Mouse (Mus musculus) heart, embryonic 10.5 days (tissue): ENCODE measurements around the gene Dnaaf2. TPM values are rescaled to one million over a fixed set of nuclear protein-coding genes. Genes with fewer than 3 reads are reported as not detected.

Source experiments
- DNase-seq: peaks from one replicate; pipeline ENCODE4 v3.0.0-alpha.2; 2017; ENCODE audit warnings: low spot score
- H3K27ac ChIP-seq: fragments of 300-500 bp; sonication (generic); 2 replicates; pipeline ENCODE4 v1.5.1; 2016; ENCODE audit warnings: mild to moderate bottlenecking
- H3K27me3 ChIP-seq: fragments of 300-500 bp; sonication (generic); 2 replicates; pipeline ENCODE4 v1.6.1; 2016; ENCODE audit warnings: mild to moderate bottlenecking; ENCODE audit not compliant: poor library complexity, insufficient read depth, severe bottlenecking
- H3K36me3 ChIP-seq: fragments of 300-500 bp; sonication (generic); 2 replicates; pipeline ENCODE4 v1.6.1; 2016; ENCODE audit warnings: mild to moderate bottlenecking, moderate library complexity
- H3K4me1 ChIP-seq: fragments of 300-500 bp; sonication (generic); 2 replicates; pipeline ENCODE4 v1.6.1; 2016; ENCODE audit warnings: mild to moderate bottlenecking
- H3K4me3 ChIP-seq: fragments of 300-500 bp; sonication (generic); 2 replicates; pipeline ENCODE4 v1.5.1; 2016; ENCODE audit warnings: mild to moderate bottlenecking, moderate library complexity
- H3K9me3 ChIP-seq: fragments of 300-500 bp; sonication (generic); 2 replicates; pipeline ENCODE4 v1.6.1; 2016; ENCODE audit warnings: mild to moderate bottlenecking, moderate library complexity
- WGBS: fragments of 180-500 bp; shearing (Covaris S2); methylation state at CpG from one replicate; pipeline ENCODE4 v1.1.7; 2016; 5-methylcytosine and 5-hydroxymethylcytosine counted together
- polyA plus RNA-seq: library from polyadenylated mRNA; unstranded; fragments of >200 nt; fragmentation: Nextera tagmentation; extraction: Ambion mirVana; gene quantifications from 2 replicates; pipeline ENCODE4 v1.2.1, GENCODE M21; 2016

The Dnaaf2 gene
- polyA plus RNA-seq, 1 experiment from 2014 or later, result 13.0 TPM

DNA sequence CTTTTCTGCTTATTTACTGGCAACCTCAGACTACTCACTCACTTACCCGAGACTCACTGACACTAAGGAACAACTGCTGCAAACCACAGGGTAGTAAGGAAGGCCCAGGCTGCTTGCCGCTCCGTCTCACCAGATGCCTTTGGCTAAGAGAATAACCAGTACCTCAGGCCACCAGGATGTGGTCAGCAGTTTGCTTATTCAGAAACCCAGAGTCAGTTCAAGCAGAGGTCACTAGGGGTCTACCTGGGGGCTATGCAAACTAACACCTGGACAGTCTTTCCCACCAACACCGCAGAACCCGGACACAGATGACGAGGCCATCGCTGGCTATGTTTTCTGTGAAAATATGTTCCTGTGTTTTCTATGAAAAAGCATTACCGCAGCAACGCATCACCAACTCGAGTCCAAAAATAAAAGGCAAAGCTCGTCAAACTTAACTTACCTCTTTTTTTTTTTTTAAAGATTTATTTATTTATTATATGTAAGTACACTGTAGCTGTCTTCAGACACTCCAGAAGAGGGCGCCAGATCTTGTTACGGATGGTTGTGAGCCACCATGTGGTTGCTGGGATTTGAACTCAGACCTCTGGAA lies 15.1 kb upstream of the Dnaaf2 start:
- DNase-seq, result peak; percentile 66
- Histone ChIP-seq H3K4me1 (no peaks in the 10 kb centered on the region), H3K27ac (no peak overlapping the region), H3K36me3 (peaks cover 88% of the 10 kb centered on the region), H3K9me3 (no peaks in the 10 kb centered on the region), H3K27me3 (no peaks in the 10 kb centered on the region), H3K4me3 (no peak overlapping the region)
- 91% methylated on average over 13 of the region's 13 CpGs for WGBS

DNA sequence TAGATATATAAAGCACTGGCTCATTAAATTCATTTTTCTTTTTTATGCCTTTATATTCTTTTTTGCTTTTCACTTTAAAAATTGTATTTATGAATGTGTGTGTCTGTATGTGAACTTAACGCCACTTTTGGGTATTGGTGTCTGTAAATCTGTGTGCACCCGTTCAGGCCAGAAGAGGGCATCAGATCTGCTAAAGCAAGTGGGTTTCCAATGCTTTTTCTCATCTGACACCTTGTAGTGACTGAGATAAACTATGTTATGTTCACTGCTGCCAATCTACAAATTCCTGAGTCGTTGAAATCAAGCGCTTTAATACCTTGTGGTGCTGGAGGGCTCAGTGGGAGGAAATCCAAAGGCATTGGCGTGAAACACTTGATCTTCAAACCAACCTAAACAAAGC lies 12.8 kb upstream of the Dnaaf2 start:
- WGBS, result 71% methylated on average over 5 of the region's 5 CpGs
- no peaks in the 10 kb centered on the region for H3K9me3 ChIP-seq
- DNase-seq, result peak; percentile 66
- H3K4me3 ChIP-seq, result no peak overlapping the region
- H3K27ac ChIP-seq, result no peak overlapping the region
- H3K27me3 ChIP-seq, result no peaks in the 10 kb centered on the region
- H3K36me3 ChIP-seq, result peaks cover 84% of the 10 kb centered on the region
- no peaks in the 10 kb centered on the region for H3K4me1 ChIP-seq

GRCm38 (mm10) chr12:69210056-69210979 lies 12.1 kb upstream of the Dnaaf2 start:
- no peaks in the 10 kb centered on the region for H3K27me3 ChIP-seq
- no peaks in the 10 kb centered on the region for H3K9me3 ChIP-seq
- no peak overlapping the region for H3K27ac ChIP-seq
- no peak overlapping the region for H3K4me3 ChIP-seq
- 89% methylated on average over 18 of the region's 18 CpGs for WGBS
- H3K36me3 ChIP-seq, result peaks cover 79% of the 10 kb centered on the region
- no peaks in the 10 kb centered on the region for H3K4me1 ChIP-seq
- peak; percentile 68 for DNase-seq

DNA sequence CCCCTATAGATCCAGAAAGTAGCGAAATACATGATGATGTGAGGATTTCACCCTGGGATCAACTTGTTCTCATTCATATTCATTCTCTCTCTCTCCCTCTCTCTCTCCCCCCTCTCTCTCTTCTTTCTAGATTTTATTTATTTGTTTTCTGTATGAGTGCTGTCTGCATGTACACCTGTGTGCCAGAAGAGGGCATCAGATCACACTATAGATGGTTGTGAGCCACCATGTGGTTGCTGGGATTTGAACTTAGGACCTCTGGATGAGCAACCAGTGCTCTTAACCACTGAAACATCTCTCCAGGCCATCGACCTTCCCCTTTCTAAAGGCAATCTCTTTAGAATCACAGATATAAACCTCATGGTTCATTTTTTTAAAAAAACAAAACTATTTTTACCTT lies 10.3 kb upstream of the Dnaaf2 start:
- no peak overlapping the region for H3K27ac ChIP-seq
- H3K4me1 ChIP-seq, result no peaks in the 10 kb centered on the region
- 84% methylated on average over 2 of the region's 2 CpGs for WGBS
- no peak overlapping the region for H3K4me3 ChIP-seq
- DNase-seq, result no peak
- H3K27me3 ChIP-seq, result no peaks in the 10 kb centered on the region
- peaks cover 66% of the 10 kb centered on the region for H3K36me3 ChIP-seq
- H3K9me3 ChIP-seq, result no peaks in the 10 kb centered on the region

GRCm38 (mm10) chr12:69207926-69208325 lies 9.7 kb upstream of the Dnaaf2 start:
- Histone ChIP-seq H3K4me1 (no peaks in the 10 kb centered on the region), H3K27me3 (no peaks in the 10 kb centered on the region), H3K36me3 (peaks cover 65% of the 10 kb centered on the region), H3K4me3 (no peak overlapping the region), H3K27ac (no peak overlapping the region), H3K9me3 (no peaks in the 10 kb centered on the region)
- 97% methylated on average over 7 of the region's 7 CpGs for WGBS
- peak; percentile 61 for DNase-seq

GRCm38 (mm10) chr12:69207396-69207795 lies 9.2 kb upstream of the Dnaaf2 start:
- no peaks in the 10 kb centered on the region for H3K27me3 ChIP-seq
- peak; percentile 36 for DNase-seq
- no peak overlapping the region for H3K27ac ChIP-seq
- no peak overlapping the region for H3K4me3 ChIP-seq
- H3K36me3 ChIP-seq, result peaks cover 66% of the 10 kb centered on the region
- 88% methylated on average over 8 of the region's 8 CpGs for WGBS
- no peaks in the 10 kb centered on the region for H3K9me3 ChIP-seq
- H3K4me1 ChIP-seq, result no peaks in the 10 kb centered on the region

- Histone ChIP-seq H3K4me1 (no peaks in the 10 kb centered on the region), H3K36me3 (peaks cover 66% of the 10 kb centered on the region), H3K4me3 (no peak within 1 kb of the TSS), H3K27ac (no peak within 1 kb of the TSS), H3K9me3 (no peaks in the 10 kb centered on the region), H3K27me3 (no peaks in the 10 kb centered on the region)
- DNase-seq, result peak; percentile 47
- 87% methylated on average over 16 of the region's 16 CpGs for WGBS
Observed at GRCm38 (mm10) chr12:69204052-69204833, 6.0 kb upstream of the Dnaaf2 start, which contains the start of gene Gm49384. Gene Gm49384 (minus strand): TSS chr12:69204267.

GRCm38 (mm10) chr12:69198985-69199384 lies 756 bp upstream of the Dnaaf2 start:
- H3K36me3 ChIP-seq, result peaks cover 41% of the 10 kb centered on the region
- no peak overlapping the region for H3K4me3 ChIP-seq
- H3K27me3 ChIP-seq, result no peaks in the 10 kb centered on the region
- peaks cover 24% of the 10 kb centered on the region for H3K4me1 ChIP-seq
- no peak overlapping the region for H3K27ac ChIP-seq
- H3K9me3 ChIP-seq, result no peaks in the 10 kb centered on the region
- DNase-seq, result no peak

- whole genome bisulfite sequencing, result under 1% methylated on average over 91 of the region's 94 CpGs
- peak overlapping the region; percentile 96 for H3K4me3 ChIP-seq
Observed at GRCm38 (mm10) chr12:69197378-69198163, 658 bp downstream of the Dnaaf2 start.

DNA sequence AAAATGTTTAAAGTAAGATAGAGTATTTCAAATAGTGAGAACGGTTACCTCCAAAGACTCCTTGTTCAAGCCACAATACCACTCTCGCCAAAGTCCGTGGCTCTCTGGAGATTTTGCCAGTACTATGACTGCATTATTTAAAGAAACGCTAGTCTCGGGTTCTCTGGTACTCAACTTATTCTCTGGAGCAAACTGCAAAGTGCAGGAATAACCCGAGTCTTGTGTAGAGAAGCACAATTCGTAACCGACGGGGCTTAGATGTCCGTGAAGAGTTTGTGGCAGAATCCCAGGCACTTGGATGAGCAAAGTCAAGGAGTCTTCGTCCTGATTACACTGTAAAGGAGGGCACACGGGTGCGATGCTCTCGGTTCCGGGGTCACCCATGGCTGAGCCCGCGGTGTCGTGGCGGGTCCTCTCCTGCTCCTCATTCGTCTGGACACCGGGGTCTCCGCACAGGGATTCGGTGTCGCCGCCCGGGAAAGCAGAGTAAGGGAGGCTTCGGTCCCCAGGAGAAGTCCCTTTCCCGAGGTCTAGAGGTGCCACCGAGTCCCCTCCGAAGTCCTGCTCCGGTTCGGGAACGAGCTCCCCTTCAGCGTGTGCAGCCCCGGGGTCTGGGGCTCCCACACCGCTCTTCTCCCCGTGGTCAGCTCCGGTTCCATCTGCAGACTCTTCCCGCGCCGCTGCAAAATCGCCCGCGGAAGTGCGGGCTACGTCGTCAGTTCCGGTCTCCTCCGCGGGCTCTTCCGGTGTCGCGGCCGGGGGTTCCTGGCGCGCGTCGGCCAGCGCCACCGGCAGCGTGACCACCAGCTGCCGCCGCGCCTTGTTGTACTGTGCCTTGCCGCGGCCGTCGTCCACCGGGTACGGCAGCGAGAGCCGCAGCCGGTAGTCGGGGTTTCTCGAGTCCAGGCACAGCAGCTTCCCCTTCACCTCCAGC lies 1.5 kb downstream of the Dnaaf2 start, which contains the start of gene Gm49383:
Gm49383 (minus strand) TSS at position 661 of the 934 bp plus-strand sequence.
- H3K4me1 ChIP-seq, result peaks cover 24% of the 10 kb centered on the region
- H3K27me3 ChIP-seq, result no peaks in the 10 kb centered on the region
- H3K36me3 ChIP-seq, result peaks cover 28% of the 10 kb centered on the region
- H3K9me3 ChIP-seq, result no peaks in the 10 kb centered on the region
- H3K4me3 ChIP-seq, result peak within 1 kb of the TSS; percentile 96
- DNase-seq, result peak; percentile 85
- WGBS, result under 1% methylated on average over 75 of the region's 75 CpGs
- peak within 1 kb of the TSS; percentile 94 for H3K27ac ChIP-seq

More at GRCm38 (mm10) chr12:69197378-69198163, 658 bp downstream of the Dnaaf2 start:
- peaks cover 24% of the 10 kb centered on the region for H3K4me1 ChIP-seq
- peak overlapping the region; percentile 94 for H3K27ac ChIP-seq
- no peaks in the 10 kb centered on the region for H3K27me3 ChIP-seq
- H3K36me3 ChIP-seq, result peaks cover 30% of the 10 kb centered on the region
- H3K9me3 ChIP-seq, result no peaks in the 10 kb centered on the region
- DNase-seq, result peak; percentile 82

- no peaks in the 10 kb centered on the region for H3K9me3 ChIP-seq
- peaks cover 37% of the 10 kb centered on the region for H3K36me3 ChIP-seq
- 0 out of 2 replicates have a peak, but pooled peaks cover 11% of the 10 kb centered on the region for H3K4me1 ChIP-seq
- H3K27ac ChIP-seq, result no peak overlapping the region
- WGBS, result 89% methylated on average over 2 of the region's 2 CpGs
- no peaks in the 10 kb centered on the region for H3K27me3 ChIP-seq
- no peak overlapping the region for H3K4me3 ChIP-seq
- DNase-seq, result no peak
Observed at GRCm38 (mm10) chr12:69192637-69193036, 5.6 kb downstream of the Dnaaf2 start.
